Mouse (Mus musculus): ENCODE measurements around the gene Gan. TPM values are rescaled to one million over a fixed set of nuclear protein-coding genes. Genes with fewer than 3 reads are reported as not detected.

Gan gene
- total and polyA plus RNA-seq, 3 experiments: 5.6 to 8.7 TPM; not detected in 1

DNA sequence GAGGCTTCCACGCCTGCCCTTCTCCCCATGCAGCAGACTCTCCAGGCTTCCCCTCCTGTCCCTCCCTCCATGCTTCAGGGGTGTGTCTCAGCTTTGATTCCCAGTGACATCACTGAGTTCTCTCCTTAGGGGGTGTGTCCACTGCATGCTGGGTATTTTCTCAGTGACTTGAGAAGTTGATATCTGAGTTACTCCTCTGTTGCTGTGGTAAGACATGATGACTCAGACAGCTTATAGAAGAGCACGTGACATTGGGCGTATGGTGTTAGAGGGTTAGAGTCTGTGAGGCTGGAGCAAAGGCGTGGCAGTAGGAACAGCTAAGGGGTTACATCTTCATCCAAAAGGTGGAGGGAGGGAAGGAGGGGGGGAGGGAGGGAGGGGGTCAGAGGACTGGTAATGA, 38.7 kb downstream of the Gan start:
- Histone ChIP-seq H3K36me3 (ENCODE audit: control insufficient read depth in 1 of 2, insufficient read depth in 2 of 2, low read length in 2 of 2) (peaks cover 0 to 30% of the 10 kb centered on the region in 2 experiments; a peak in 3 of 4 replicates), H3K27me3 (ENCODE audit: control insufficient read depth in 1 of 2, insufficient read depth in 2 of 2, low read length in 2 of 2) (no peaks in the 10 kb centered on the region), H3K27ac (ENCODE audit: control insufficient read depth, low read depth, low read length) (no peak overlapping the region), H3K4me1 (ENCODE audit: control insufficient read depth in 1 of 2, insufficient read depth in 2 of 2, low read length in 2 of 2) (peaks cover 28 to 42% of the 10 kb centered on the region in 2 experiments), H3K79me2 (ENCODE audit: control insufficient read depth, insufficient read depth, low read length, poor library complexity) (no peaks in the 10 kb centered on the region), H3K9ac (ENCODE audit: control insufficient read depth, low read depth, low read length, poor library complexity, severe bottlenecking) (no peak overlapping the region), H3K4me3 (ENCODE audit: control insufficient read depth in 1 of 2, insufficient read depth in 1 of 2, low read depth in 2 of 2, low read length in 2 of 2) (no peak overlapping the region), H3K9me3 (replicated peaks; ENCODE audit: insufficient read depth, low read length) (no peaks in the 10 kb centered on the region)
- peak; percentile 89 for DNase-seq (ENCODE audit: low read depth, low spot score)
- TF ChIP-seq MAFK (IDR thresholded peaks at IDR 0.05; ENCODE audit: borderline replicate concordance, low read depth, low read length) (no peak), MAZ (IDR thresholded peaks at IDR 0.05; ENCODE audit: low read depth, low read length) (no peak), MYC (IDR thresholded peaks at IDR 0.05; ENCODE audit: low read depth, low read length) (peak; percentile 74), TBP (IDR thresholded peaks at IDR 0.05; ENCODE audit: low read depth, low read length) (0 out of 2 replicates have a peak, but pooled peaks have one; percentile 30), CHD2 (IDR thresholded peaks at IDR 0.05; ENCODE audit: low read length) (no peak), SIN3A (IDR thresholded peaks at IDR 0.05; ENCODE audit: low read length) (peak; percentile 92), GATA1 (IDR thresholded peaks at IDR 0.05; ENCODE audit: low read depth, low read length) (0 out of 2 replicates have a peak, but pooled peaks have one; percentile 32), BHLHE40 (IDR thresholded peaks at IDR 0.05; ENCODE audit: borderline replicate concordance, low read depth, low read length) (peak; percentile 91), EP300 (IDR thresholded peaks at IDR 0.05; ENCODE audit: low read depth in 1 of 2, low read length in 2 of 2) (peak; percentile 46 to 73; a peak in 3 of 4 replicates), HCFC1 (IDR thresholded peaks at IDR 0.05; ENCODE audit: low read depth, low read length) (peak; percentile 40; the same call in 1 of the 2 replicates), RAD21 (IDR thresholded peaks at IDR 0.05; ENCODE audit: low read depth, low read length) (no peak), TAL1 (IDR thresholded peaks at IDR 0.05; ENCODE audit: low read length) (peak; percentile 60), ETS1 (IDR thresholded peaks at IDR 0.05; ENCODE audit: low read depth, low read length) (peak; percentile 97), ZMIZ1 (IDR thresholded peaks at IDR 0.05; ENCODE audit: low read depth, low read length) (no peak), USF2 (IDR thresholded peaks at IDR 0.05; ENCODE audit: borderline replicate concordance in 1 of 2, insufficient read depth in 1 of 2, low read depth in 1 of 2, low read length in 2 of 2) (peak; percentile 50 to 65; a peak in 2 of 4 replicates), MAX (IDR thresholded peaks at IDR 0.05; ENCODE audit: low read length) (peak; percentile 96), ZNF384 (IDR thresholded peaks at IDR 0.05; ENCODE audit: low read depth, low read length) (no peak), USF1 (IDR thresholded peaks at IDR 0.05; ENCODE audit: low read depth, low read length) (peak; percentile 93), JUND (IDR thresholded peaks at IDR 0.05; ENCODE audit: low read depth, low read length) (peak; percentile 85), MXI1 (IDR thresholded peaks at IDR 0.05; ENCODE audit: low read depth, low read length) (peak; percentile 80)

DNA sequence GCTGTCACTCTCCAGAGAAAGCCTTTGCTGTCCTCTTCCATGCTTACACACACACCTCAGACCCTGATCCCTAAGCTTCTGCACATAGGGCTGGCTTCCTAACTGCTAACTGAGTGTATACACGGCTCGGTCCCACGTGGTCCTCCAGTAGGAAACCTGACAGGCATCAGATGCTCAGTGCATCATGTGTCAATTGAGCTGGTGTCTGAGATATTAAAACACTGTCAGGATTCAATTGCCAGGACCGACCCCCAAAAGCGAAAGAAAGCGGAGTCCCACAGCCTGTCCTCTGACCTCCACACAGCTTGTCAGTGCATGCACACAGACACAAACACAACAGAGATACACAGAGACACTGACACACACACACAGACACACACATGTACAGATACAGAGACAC, 39.6 kb downstream of the Gan start:
- H3K4me1 ChIP-seq (ENCODE audit: control insufficient read depth in 1 of 2, insufficient read depth in 2 of 2, low read length in 2 of 2): peaks cover 34 to 51% of the 10 kb centered on the region in 2 experiments
- no peaks in the 10 kb centered on the region for H3K9me3 ChIP-seq (replicated peaks; ENCODE audit: insufficient read depth, low read length)
- H3K27me3 ChIP-seq (ENCODE audit: control insufficient read depth in 1 of 2, insufficient read depth in 2 of 2, low read length in 2 of 2): no peaks in the 10 kb centered on the region
- peak overlapping the region; percentile 6 to 8; a peak in 2 of 4 replicates for H3K4me3 ChIP-seq (ENCODE audit: control insufficient read depth in 1 of 2, insufficient read depth in 1 of 2, low read depth in 2 of 2, low read length in 2 of 2)
- peaks cover 0 to 39% of the 10 kb centered on the region in 2 experiments; a peak in 3 of 4 replicates for H3K36me3 ChIP-seq (ENCODE audit: control insufficient read depth in 1 of 2, insufficient read depth in 2 of 2, low read length in 2 of 2)
- peak; percentile 11 for DNase-seq (ENCODE audit: low read depth, low spot score)
- H3K27ac ChIP-seq (ENCODE audit: control insufficient read depth, low read depth, low read length): peak overlapping the region; percentile 93
- H3K9ac ChIP-seq (ENCODE audit: control insufficient read depth, low read depth, low read length, poor library complexity, severe bottlenecking): peak overlapping the region; percentile 37
- no peaks in the 10 kb centered on the region for H3K79me2 ChIP-seq (ENCODE audit: control insufficient read depth, insufficient read depth, low read length, poor library complexity)
- no peak for TF ChIP-seq CHD1 (IDR thresholded peaks at IDR 0.05; ENCODE audit: low read depth, low read length)
- TF ChIP-seq POLR2AphosphoS5 (IDR thresholded peaks at IDR 0.05; ENCODE audit: borderline replicate concordance, low read depth, low read length): no peak
- no peak for TF ChIP-seq TAL1 (IDR thresholded peaks at IDR 0.05; ENCODE audit: low read length)
- TF ChIP-seq MYB (IDR thresholded peaks at IDR 0.05; ENCODE audit: low read depth, low read length): no peak

Measured in MEL (cell line).